9 mouse cellular contexts compared by ENCODE assay signal in the genomic region with DNA sequence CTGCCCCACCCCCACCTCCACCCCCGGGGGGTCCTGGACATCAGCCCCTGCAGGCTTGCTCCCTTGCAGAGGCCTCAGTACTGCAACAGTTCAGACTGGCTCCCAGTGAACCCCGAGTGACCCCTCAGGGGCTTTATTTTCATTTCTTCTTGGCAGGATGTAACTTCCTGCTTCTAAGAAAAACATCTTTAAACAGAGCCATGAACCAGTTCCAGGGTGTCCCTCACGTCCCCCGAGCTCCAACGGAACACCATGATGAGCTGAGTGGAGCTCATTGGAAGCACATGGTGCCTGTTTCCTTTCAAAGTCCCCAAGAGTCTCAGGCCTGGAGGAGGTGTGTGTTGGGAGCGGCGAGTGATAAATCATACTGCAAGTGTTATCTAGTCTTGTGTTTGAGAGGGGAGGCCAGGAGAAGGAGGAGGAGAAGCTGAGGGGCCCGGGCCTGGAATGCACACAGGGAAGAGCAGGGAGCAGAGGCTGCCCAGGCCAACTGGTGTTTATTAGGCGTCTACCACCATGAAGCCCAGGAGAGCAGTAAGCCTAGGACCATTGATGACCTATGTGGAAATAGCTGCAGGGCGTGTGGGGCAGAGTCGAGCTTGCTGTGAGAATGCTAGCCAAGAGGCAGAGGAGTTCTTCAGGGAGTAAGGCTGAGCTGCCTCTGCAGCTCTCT.
DNase-seq lines count a peak whose midpoint lies in the region; ATAC-seq and TF ChIP-seq lines count a peak whose summit lies in the region.
"Had no signal": no experiment of that assay in that cellular context is flagged by ENCODE, and none has a peak within 500 bp of the region (broad histone marks: within the 10 kb centered on the region; RNA-seq: fewer than 3 reads in every experiment).

No protein-coding gene starts in this region.

- ATAC-seq in embryonic facial prominence, embryonic 11.5 days (replicated peaks; ENCODE audit: insufficient number of reproducible peaks, low FRiP score, low TSS enrichment, low read depth): no peak

- DNase-seq in 3T3-L1 (ENCODE audit: low read depth, low spot score): peak; percentile 1
- DNase-seq in embryonic facial prominence, embryonic 11.5 days (ENCODE audit: low spot score): peak; percentile 30
- peak; percentile 33 for DNase-seq in heart, postnatal 4 days
- DNase-seq in liver, adult 2 months (ENCODE audit: extremely low read depth, low read depth, low spot score): peak; percentile 55
- DNase-seq in cerebellum, adult 18-20 months: no peak
- DNase-seq in spleen, postnatal 10 days (ENCODE audit: low spot score in 2 of 2): no peak
- no peak for DNase-seq in left cerebral cortex, adult 2 months (ENCODE audit: extremely low spot score in 1 of 2, low spot score in 2 of 2)
- DNase-seq in cerebellum, adult 9-11 months: no peak

- intact Hi-C loops in left cerebral cortex, adult 2 months (cut with DNase I): no loop called here

- TF ChIP-seq POLR2A in liver, adult 2 months (IDR thresholded peaks at IDR 0.05; ENCODE audit: extremely low read depth, insufficient read depth, low read length): no peak

- peaks cover 4% of the 10 kb centered on the region for H3K4me1 ChIP-seq in embryonic facial prominence, embryonic 11.5 days (ENCODE audit: control insufficient read depth, insufficient read depth, low read length)
- no peaks in the 10 kb centered on the region for H3K4me1 ChIP-seq in liver, adult 2 months (ENCODE audit: control insufficient read depth, insufficient read depth, low read length)

- no peaks in the 10 kb centered on the region for H3K27me3 ChIP-seq in embryonic facial prominence, embryonic 11.5 days (ENCODE audit: control insufficient read depth, insufficient read depth, low read length)
- H3K27me3 ChIP-seq in liver, adult 2 months (ENCODE audit: control insufficient read depth, insufficient read depth, low read length): no peaks in the 10 kb centered on the region

- H3K27ac ChIP-seq in embryonic facial prominence, embryonic 11.5 days (replicated peaks; ENCODE audit: low read depth, low read length): no peak overlapping the region
- no peak overlapping the region; the same call in 1 of the 2 replicates for H3K27ac ChIP-seq in liver, adult 2 months (replicated peaks; ENCODE audit: insufficient read depth, low read depth, low read length)
- no peak overlapping the region for H3K27ac ChIP-seq in left cerebral cortex, adult 2 months

- H3K4me2 ChIP-seq in embryonic facial prominence, embryonic 11.5 days (ENCODE audit: low read depth, low read length): no peak overlapping the region

- H3K36me3 ChIP-seq in embryonic facial prominence, embryonic 11.5 days (replicated peaks; ENCODE audit: control insufficient read depth, insufficient read depth, low read depth, low read length): no peaks in the 10 kb centered on the region
- H3K36me3 ChIP-seq in liver, adult 2 months (ENCODE audit: control insufficient read depth, insufficient read depth, low read length): no peaks in the 10 kb centered on the region

- H3K9me3 ChIP-seq in embryonic facial prominence, embryonic 11.5 days (replicated peaks; ENCODE audit: control insufficient read depth, low read length): no peaks in the 10 kb centered on the region

- TF ChIP-seq CTCF in liver, adult 2 months (IDR thresholded peaks at IDR 0.05; ENCODE audit: low read depth, low read length): no peak
- no peak for TF ChIP-seq CTCF in left cerebral cortex, adult 2 months (IDR thresholded peaks at IDR 0.05)

- WGBS in embryonic facial prominence, embryonic 11.5 days: 40% methylated on average over 11 of the region's 11 CpGs
- 49% methylated on average over 11 of the region's 11 CpGs for WGBS in liver, adult 2 months

- H3K79me2 ChIP-seq in liver, adult 2 months (ENCODE audit: control insufficient read depth, insufficient read depth, low read length): no peaks in the 10 kb centered on the region

- no peak overlapping the region for H3K9ac ChIP-seq in embryonic facial prominence, embryonic 11.5 days (replicated peaks; ENCODE audit: low read length)
- no peak overlapping the region for H3K9ac ChIP-seq in liver, adult 2 months (ENCODE audit: low read depth, low read length)

- no peak overlapping the region for H3K4me3 ChIP-seq in embryonic facial prominence, embryonic 11.5 days (ENCODE audit: low read depth, low read length)
- no peak overlapping the region for H3K4me3 ChIP-seq in liver, adult 2 months (ENCODE audit: insufficient read depth, low read depth, low read length)
- no peak overlapping the region for H3K4me3 ChIP-seq in left cerebral cortex, adult 2 months
- H3K4me3 ChIP-seq: myocyte had no signal

Comparison
In these comparisons a context has a peak if more than half of its experiments do, and no peak if none do; other contexts are left out.
1. DNase-seq: peak in 3T3-L1 (single experiment), embryonic facial prominence, embryonic 11.5 days (single experiment), heart, postnatal 4 days (single experiment) and liver, adult 2 months (single experiment); none in cerebellum, adult 18-20 months (0 of 2), spleen, postnatal 10 days (0 of 2), left cerebral cortex, adult 2 months (0 of 2) and cerebellum, adult 9-11 months (single experiment).